Mouse (Mus musculus) adrenal gland, adult 8-10 months (tissue): ENCODE measurements around the gene Ergic3. TPM values are rescaled to one million over a fixed set of nuclear protein-coding genes. Genes with fewer than 3 reads are reported as not detected.

Experiments
- DNase-seq: peaks from one replicate; pipeline ENCODE4 v3.0.0; 2022
- total RNA-seq, 4 experiments: library from RNA; stranded (reverse); gene quantifications; 2 replicates each; pipeline ENCODE4 v1.2.4; 2022

Ergic3 gene
- total RNA-seq, 4 experiments from 2014 or later: 207 to 250 (median 232) TPM

DNA sequence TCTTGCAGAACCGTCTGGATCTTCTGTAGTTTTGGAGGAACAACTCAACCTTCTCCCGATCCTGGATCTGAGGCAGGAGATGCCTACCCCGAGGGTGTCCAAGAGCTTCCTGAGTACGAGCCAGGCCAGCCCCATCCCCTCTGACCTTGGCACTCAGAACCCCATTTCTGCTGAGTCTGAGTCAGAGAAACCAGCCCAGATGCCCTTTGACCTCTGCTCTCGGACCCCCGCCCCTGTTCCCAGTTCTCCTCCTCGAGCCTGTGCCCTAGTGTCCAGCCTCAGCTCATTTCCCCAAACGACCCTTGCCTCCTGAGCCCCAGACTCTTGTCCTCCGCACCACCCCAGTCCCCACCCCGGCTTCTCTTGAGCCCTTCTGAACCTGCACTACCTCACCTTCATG lies 58.3 kb downstream of the Ergic3 start:
- no peak for DNase-seq

Other genes starting within 250 kb of the Ergic3 start
- gene Mmp24, start 232.7 kb upstream of the Ergic3 start, total RNA-seq: 1 to 10 TPM; 1.2 to 4.5 (median 2.6) TPM
- 100 to 1,000 TPM; 285 to 331 (median 289) TPM for gene BC029722, start 188.6 kb upstream of the Ergic3 start, total RNA-seq
- 100 to 1,000 TPM; 139 to 179 (median 160) TPM for gene Eif6, start 181.1 kb upstream of the Ergic3 start, total RNA-seq
- under 1 TPM in 3 of 4 experiments, not detected in 1; 0.06 to 0.15 (median 0.10) TPM for gene Fam83c, start 173.2 kb upstream of the Ergic3 start, total RNA-seq
- 100 to 1,000 TPM; 123 to 147 (median 135) TPM for gene Uqcc1, start 77.7 kb upstream of the Ergic3 start, total RNA-seq
- gene Gm15557, start 67.3 kb upstream of the Ergic3 start, total RNA-seq: not detected
- under 1 TPM; 0.18 to 0.77 (median 0.48) TPM for gene Gdf5, start 62.7 kb upstream of the Ergic3 start, total RNA-seq
- gene Cep250, start 51.6 kb upstream of the Ergic3 start, total RNA-seq: 10 to 100 TPM; 12.6 to 27.5 (median 19.7) TPM
- 1 to 10 TPM; 1.3 to 6.1 (median 3.5) TPM for gene 6430550D23Rik, start 68 bp upstream of the Ergic3 start, total RNA-seq
- gene Fer1l4, start 44.9 kb downstream of the Ergic3 start, total RNA-seq: not detected
- 1 to 10 TPM; 2.2 to 7.1 (median 4.4) TPM for gene Spag4, start 57.1 kb downstream of the Ergic3 start, total RNA-seq
- gene Cpne1, start 103.9 kb downstream of the Ergic3 start, total RNA-seq: 10 to 100 TPM; 45.5 to 63.4 (median 53.0) TPM
- 10 to 100 TPM; 18.9 to 39.2 (median 28.6) TPM for gene Rbm12, start 103.9 kb downstream of the Ergic3 start, total RNA-seq
- gene Gm28036, start 119.0 kb downstream of the Ergic3 start, total RNA-seq: 10 to 100 TPM; 18.9 to 32.6 (median 24.2) TPM
- gene Romo1, start 136.0 kb downstream of the Ergic3 start, total RNA-seq: 100 to 1,000 TPM; 238 to 388 (median 304) TPM
- gene Nfs1, start 136.1 kb downstream of the Ergic3 start, total RNA-seq: 100 to 1,000 TPM in 2 of 4 experiments, 10 to 100 TPM in 2; 93.4 to 102 (median 100) TPM
- gene Rbm39, start 172.2 kb downstream of the Ergic3 start, total RNA-seq: 100 to 1,000 TPM; 313 to 619 (median 423) TPM
- gene Phf20, start 188.4 kb downstream of the Ergic3 start, total RNA-seq: 10 to 100 TPM; 44.2 to 79.9 (median 57.6) TPM